Mouse (Mus musculus) cortical plate, adult 2 months (tissue): ENCODE measurements around the gene Doc2b.

ENCODE experiments used
- CTCF ChIP-seq: fragments of 200-500 bp; IDR thresholded peaks from 2 replicates; pipeline ENCODE4 v1.5.1; 2011; ENCODE audit warnings: mild to moderate bottlenecking, control low read depth, low read length; ENCODE audit not compliant: insufficient read depth; ENCODE audit errors: extremely low read depth
- POLR2A ChIP-seq: fragments of 200-500 bp; IDR thresholded peaks from 2 replicates; pipeline ENCODE4 v1.6.1; 2011; ENCODE audit warnings: mild to moderate bottlenecking, low read length, control low read depth; ENCODE audit not compliant: insufficient read depth; ENCODE audit errors: extremely low read depth

- TF ChIP-seq CTCF (no peak), POLR2A (no peak)
Measured at GRCm38 (mm10) chr11:75801771-75802550, 6.1 kb upstream of the Doc2b start.
